Comparison of ENCODE assay signal across 14 mouse cellular contexts in genomic region chr17:57230728-57231125, GRCm38 (mm10). TPM values are rescaled to one million over a fixed set of nuclear protein-coding genes. Genes with fewer than 3 reads are reported as not detected.
DNase-seq lines count a peak whose midpoint lies in the region; ATAC-seq and TF ChIP-seq lines count a peak whose summit lies in the region.
"Had no signal": no experiment of that assay in that cellular context is flagged by ENCODE, and none has a peak within 500 bp of the region (broad histone marks: within the 10 kb centered on the region; RNA-seq: fewer than 3 reads in every experiment).

No protein-coding gene starts in this region.

- no peaks in the 10 kb centered on the region for H3K4me1 ChIP-seq in midbrain, embryonic 11.5 days (ENCODE audit: control insufficient read depth, insufficient read depth, low read length)
- no peaks in the 10 kb centered on the region for H3K4me1 ChIP-seq in midbrain, postnatal 0 days (ENCODE audit: insufficient read depth, low read length)
- H3K4me1 ChIP-seq: embryonic facial prominence, embryonic 12.5 days; forebrain, embryonic 15.5 days; midbrain, embryonic 12.5 days; neural tube, embryonic 13.5 days had no signal

- no peak overlapping the region for H3K9ac ChIP-seq in midbrain, embryonic 11.5 days (ENCODE audit: low read length)
- H3K9ac ChIP-seq in midbrain, postnatal 0 days (replicated peaks; ENCODE audit: low read length, poor library complexity, severe bottlenecking), result no peak overlapping the region
- H3K9ac ChIP-seq: embryonic facial prominence, embryonic 12.5 days; forebrain, embryonic 15.5 days; midbrain, embryonic 12.5 days; neural tube, embryonic 13.5 days had no signal

- no peak overlapping the region for H3K27ac ChIP-seq in midbrain, embryonic 11.5 days (ENCODE audit: low read depth, low read length)
- H3K27ac ChIP-seq in midbrain, postnatal 0 days (ENCODE audit: low read depth, low read length), result no peak overlapping the region
- H3K27ac ChIP-seq: embryonic facial prominence, embryonic 12.5 days; forebrain, embryonic 15.5 days; midbrain, embryonic 12.5 days; neural tube, embryonic 13.5 days had no signal

- no peak overlapping the region for H3K4me3 ChIP-seq in midbrain, embryonic 11.5 days (ENCODE audit: low read depth, low read length)
- H3K4me3 ChIP-seq in midbrain, postnatal 0 days (ENCODE audit: low read depth, low read length), result no peak overlapping the region
- H3K4me3 ChIP-seq: embryonic facial prominence, embryonic 12.5 days; forebrain, embryonic 15.5 days; midbrain, embryonic 12.5 days; neural tube, embryonic 13.5 days had no signal

- intact Hi-C loops in gastrocnemius, postnatal 14 days (cut with DNase I; ENCODE audit: low total_unique reads), result no loop called here

- no peaks in the 10 kb centered on the region for H3K9me3 ChIP-seq in midbrain, embryonic 11.5 days (ENCODE audit: control insufficient read depth, low read length)
- H3K9me3 ChIP-seq in midbrain, postnatal 0 days (ENCODE audit: low read length), result no peaks in the 10 kb centered on the region
- H3K9me3 ChIP-seq: embryonic facial prominence, embryonic 12.5 days; forebrain, embryonic 15.5 days; midbrain, embryonic 12.5 days; neural tube, embryonic 13.5 days had no signal

- H3K4me2 ChIP-seq in midbrain, embryonic 11.5 days, result no peak overlapping the region
- no peak overlapping the region for H3K4me2 ChIP-seq in midbrain, postnatal 0 days (ENCODE audit: low read depth, low read length, poor library complexity, severe bottlenecking)
- H3K4me2 ChIP-seq: embryonic facial prominence, embryonic 12.5 days; forebrain, embryonic 15.5 days; midbrain, embryonic 12.5 days; neural tube, embryonic 13.5 days had no signal

- no peak for TF ChIP-seq CTCF in midbrain, postnatal 0 days (IDR thresholded peaks at IDR 0.05)

- 77% methylated on average over 6 of the region's 6 CpGs for WGBS in midbrain, embryonic 11.5 days
- WGBS in midbrain, postnatal 0 days, result 69% methylated on average over 6 of the region's 6 CpGs

- ATAC-seq in midbrain, embryonic 11.5 days (ENCODE audit: low FRiP score), result no peak
- ATAC-seq in midbrain, postnatal 0 days (ENCODE audit: low FRiP score), result no peak
- ATAC-seq: forebrain, embryonic 15.5 days had no signal

- DNase-seq in adrenal gland, postnatal 10 days, result peak; percentile 55
- no peak for DNase-seq in adrenal gland, postnatal 4 days (ENCODE audit: low spot score in 2 of 2)
- peak; percentile 37 for DNase-seq in midbrain, embryonic 11.5 days (ENCODE audit: low spot score, missing footprints)
- no peak for DNase-seq in midbrain, postnatal 0 days (ENCODE audit: low spot score)
- peak; percentile 30 to 69 for DNase-seq in lung, adult 18-20 months
- peak; percentile 39 for DNase-seq in skeletal muscle tissue, adult 2 months (ENCODE audit: low read depth, low spot score)
- no peak for DNase-seq in right cerebral cortex, postnatal 14 days
- no peak for DNase-seq in gastrocnemius, postnatal 14 days
- DNase-seq: cerebellum, adult 9-11 months had no signal

- no peaks in the 10 kb centered on the region for H3K36me3 ChIP-seq in midbrain, embryonic 11.5 days (ENCODE audit: control insufficient read depth, insufficient read depth, low read length)
- peaks cover 3% of the 10 kb centered on the region; the same call in 1 of the 2 replicates for H3K36me3 ChIP-seq in midbrain, postnatal 0 days (ENCODE audit: insufficient read depth, low read length)
- H3K36me3 ChIP-seq: forebrain, embryonic 15.5 days had no signal

- H3K27me3 ChIP-seq in midbrain, embryonic 11.5 days (ENCODE audit: control insufficient read depth, insufficient read depth, low read length), result no peaks in the 10 kb centered on the region
- no peaks in the 10 kb centered on the region for H3K27me3 ChIP-seq in midbrain, postnatal 0 days (ENCODE audit: insufficient read depth, low read length)
- H3K27me3 ChIP-seq: embryonic facial prominence, embryonic 12.5 days; forebrain, embryonic 15.5 days; midbrain, embryonic 12.5 days; neural tube, embryonic 13.5 days had no signal

RNA-seq across cellular contexts. Expression of gene C3, which starts 2.8 kb away (rescaled TPM):
- total RNA-seq in adrenal gland, postnatal 10 days (2021), result 100 to 1,000 TPM; 426 to 804 TPM
- 100 to 1,000 TPM in 1 of 2 experiments, 10 to 100 TPM in 1; 60.7 to 452 TPM for total RNA-seq in adrenal gland, postnatal 4 days (2021)
- polyA plus RNA-seq in midbrain, embryonic 11.5 days (2014; fragmentation: Nextera tagmentation; extraction: Ambion mirVana), result 0.19 and 0.68 TPM in 2 replicates
- 0.49 and 8.6 TPM in 2 replicates for total RNA-seq in midbrain, postnatal 0 days (2014; rRNA removed)
- polyA plus RNA-seq in midbrain, postnatal 0 days (2015; fragmentation: Nextera tagmentation; extraction: Ambion mirVana), result 1.7 and 2.9 TPM in 2 replicates
- total RNA-seq in gastrocnemius, postnatal 14 days (2021), result 1 to 10 TPM in 1 of 2 experiments, under 1 TPM in 1; 0.60 to 1.2 TPM

RNA-seq across cellular contexts. Expression of gene Gpr108, which starts 17.5 kb away (rescaled TPM):
- total RNA-seq in adrenal gland, postnatal 10 days (2021), result 10 to 100 TPM; 51.1 to 56.2 TPM
- 10 to 100 TPM; 50.3 to 52.5 TPM for total RNA-seq in adrenal gland, postnatal 4 days (2021)
- polyA plus RNA-seq in midbrain, embryonic 11.5 days (2014; fragmentation: Nextera tagmentation; extraction: Ambion mirVana), result 19.7 and 24.5 TPM in 2 replicates
- 19.2 and 20.9 TPM in 2 replicates for total RNA-seq in midbrain, postnatal 0 days (2014; rRNA removed)
- polyA plus RNA-seq in midbrain, postnatal 0 days (2015; fragmentation: Nextera tagmentation; extraction: Ambion mirVana), result 22.6 and 23.1 TPM in 2 replicates
- 10 to 100 TPM; 21.8 to 24.6 TPM for total RNA-seq in gastrocnemius, postnatal 14 days (2021)

RNA-seq across cellular contexts. Expression of gene Trip10, which starts 18.5 kb away (rescaled TPM):
- total RNA-seq in adrenal gland, postnatal 10 days (2021), result 10 to 100 TPM; 39.2 to 56.6 TPM
- total RNA-seq in adrenal gland, postnatal 4 days (2021), result 10 to 100 TPM; 52.1 to 58.4 TPM
- polyA plus RNA-seq in midbrain, embryonic 11.5 days (2014; fragmentation: Nextera tagmentation; extraction: Ambion mirVana), result 21.2 and 23.6 TPM in 2 replicates
- total RNA-seq in midbrain, postnatal 0 days (2014; rRNA removed), result 3.8 and 5.5 TPM in 2 replicates
- 5.4 and 5.5 TPM in 2 replicates for polyA plus RNA-seq in midbrain, postnatal 0 days (2015; fragmentation: Nextera tagmentation; extraction: Ambion mirVana)
- 10 to 100 TPM; 69.4 to 75.6 TPM for total RNA-seq in gastrocnemius, postnatal 14 days (2021)

RNA-seq across cellular contexts. Expression of gene Tnfsf14, which starts 36.8 kb away (rescaled TPM):
- under 1 TPM; 0.30 to 0.33 TPM for total RNA-seq in adrenal gland, postnatal 10 days (2021)
- total RNA-seq in adrenal gland, postnatal 4 days (2021), result under 1 TPM in 1 of 2 experiments, not detected in 1; 0.28 TPM
- polyA plus RNA-seq in midbrain, embryonic 11.5 days (2014; fragmentation: Nextera tagmentation; extraction: Ambion mirVana), result 0.07 and 0.11 TPM in 2 replicates
- total RNA-seq in midbrain, postnatal 0 days (2014; rRNA removed), result not detected in 2 replicates
- not detected in 2 replicates for polyA plus RNA-seq in midbrain, postnatal 0 days (2015; fragmentation: Nextera tagmentation; extraction: Ambion mirVana)
- total RNA-seq in gastrocnemius, postnatal 14 days (2021), result not detected
- total RNA-seq: left cerebral cortex, adult 8-10 months had no signal
- polyA plus RNA-seq: forebrain, embryonic 15.5 days; neural tube, embryonic 13.5 days had no signal

RNA-seq across cellular contexts. Expression of gene Vav1, which starts 48.2 kb away (rescaled TPM):
- total RNA-seq in adrenal gland, postnatal 10 days (2021), result 1 to 10 TPM; 4.4 to 4.8 TPM
- 1 to 10 TPM; 2.7 to 3.3 TPM for total RNA-seq in adrenal gland, postnatal 4 days (2021)
- 1.8 and 2.3 TPM in 2 replicates for polyA plus RNA-seq in midbrain, embryonic 11.5 days (2014; fragmentation: Nextera tagmentation; extraction: Ambion mirVana)
- 1.5 and 2.7 TPM in 2 replicates for total RNA-seq in midbrain, postnatal 0 days (2014; rRNA removed)
- polyA plus RNA-seq in midbrain, postnatal 0 days (2015; fragmentation: Nextera tagmentation; extraction: Ambion mirVana), result 1.7 and 2.0 TPM in 2 replicates
- total RNA-seq in gastrocnemius, postnatal 14 days (2021), result under 1 TPM; 0.66 to 0.93 TPM

Comparison
In these comparisons a context has a peak if more than half of its experiments do, and no peak if none do; other contexts are left out.
1. DNase-seq: peak in adrenal gland, postnatal 10 days (single experiment), midbrain, embryonic 11.5 days (single experiment), lung, adult 18-20 months (2 of 2) and skeletal muscle tissue, adult 2 months (single experiment); none in adrenal gland, postnatal 4 days (0 of 2), midbrain, postnatal 0 days (single experiment), right cerebral cortex, postnatal 14 days (single experiment) and gastrocnemius, postnatal 14 days (single experiment).